Mouse (Mus musculus) small intestine, adult 2 months (tissue): ENCODE data around the gene Slc7a1.

Source experiments
- CTCF ChIP-seq: fragments of 200-500 bp; IDR thresholded peaks from 2 replicates; pipeline ENCODE4 v1.5.1; 2012; ENCODE audit warnings: low read depth, mild to moderate bottlenecking, control low read depth, inconsistent platforms, low read length, moderate library complexity, mixed read lengths; ENCODE audit not compliant: insufficient replicate concordance, insufficient read length; ENCODE audit errors: extremely low read depth
- POLR2A ChIP-seq: fragments of 200-500 bp; IDR thresholded peaks from 2 replicates; pipeline ENCODE4 v1.6.1; 2012; ENCODE audit warnings: low read depth, mild to moderate bottlenecking, control low read depth, inconsistent platforms, low read length, moderate library complexity

- TF ChIP-seq CTCF: no peak
- no peak for TF ChIP-seq POLR2A
Observed at GRCm38 (mm10) chr5:148378707-148379106, 21.0 kb downstream of the Slc7a1 start.
